Mouse (Mus musculus): ENCODE results near the gene Ric8a.
A peak's percentile ranks its signal among the peaks of the same experiment; 100 is the strongest.

DNA sequence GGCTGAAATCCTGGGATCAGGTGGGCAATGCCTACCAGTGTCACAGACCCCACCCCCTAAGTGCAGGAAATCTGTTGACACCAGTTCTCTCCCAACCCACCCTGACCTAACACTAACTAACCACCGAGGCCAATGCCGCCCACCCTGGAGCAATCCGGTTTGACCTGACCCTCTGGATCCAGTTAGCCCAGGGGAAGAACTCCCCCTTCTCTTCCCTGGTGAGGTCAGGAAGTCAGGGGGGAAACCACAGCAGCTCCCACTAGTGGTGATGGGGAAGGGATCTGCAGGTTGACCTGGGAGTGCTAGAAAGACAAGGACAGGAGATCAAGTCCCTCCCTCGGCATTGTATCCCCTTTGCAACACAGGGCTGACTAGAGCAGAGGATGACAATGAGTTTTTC, 11.1 kb upstream of the Ric8a start:
- TF ChIP-seq POLR2A (IDR thresholded peaks at IDR 0.05; ENCODE audit: insufficient read depth, low read depth, low read length) (no peak), CTCF (IDR thresholded peaks at IDR 0.05) (0 out of 2 replicates have a peak, but pooled peaks have one; percentile 15)
